Mouse (Mus musculus) left cerebral cortex, adult 2 months (tissue): Measurements from ENCODE around the gene Nrf1. TPM values are rescaled to one million over a fixed set of nuclear protein-coding genes. Genes with fewer than 3 reads are reported as not detected.

Experiments
- DNase-seq, 2 experiments: peaks; one replicate each; pipeline ENCODE4 v3.0.0; 2021 to 2022; ENCODE audit warnings: low spot score in 2 of 2, mixed read lengths in 1 of 2; ENCODE audit errors: extremely low spot score in 1 of 2
- H3K27ac ChIP-seq: fragments of 200-600 bp; 2 replicates; pipeline ENCODE4 v1.8.1; 2022
- H3K4me3 ChIP-seq: fragments of 200-600 bp; 2 replicates; pipeline ENCODE4 v1.8.1; 2022
- CTCF ChIP-seq: fragments of 200-600 bp; IDR thresholded peaks from 2 replicates; pipeline ENCODE4 v1.8.1; 2022; ENCODE audit warnings: antibody characterized with exemption, mild to moderate bottlenecking, moderate library complexity
- intact Hi-C: fragments of 180-260 bp; cut with DNase I; formaldehyde crosslinking; loops from one replicate; pipeline ENCODE4 v1.15.1; 2025
- total RNA-seq, 2 experiments: library from RNA; stranded (reverse); gene quantifications; 2 replicates each; pipeline ENCODE4 v1.2.3; 2021

Gene Nrf1
- total RNA-seq, 2 experiments from 2014 or later = 21.7 to 24.2 TPM

DNA sequence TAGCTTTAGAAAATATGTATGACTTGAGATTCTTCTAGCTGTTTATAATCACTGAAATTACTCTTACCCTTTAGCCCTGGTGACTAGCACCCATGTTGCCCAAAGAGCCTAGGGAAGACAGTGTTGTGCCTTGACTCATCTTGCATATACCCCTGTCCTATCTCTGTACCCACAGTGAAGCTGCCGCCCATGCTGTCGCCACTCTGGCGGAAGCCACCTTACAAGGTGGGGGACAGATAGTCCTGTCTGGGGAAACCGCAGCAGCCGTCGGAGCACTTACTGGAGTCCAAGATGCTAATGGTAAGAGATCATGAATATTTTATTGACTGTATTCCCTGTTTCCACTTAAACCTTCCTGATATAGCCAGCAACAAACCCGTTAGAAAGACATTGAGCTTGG lies 78.3 kb downstream of the Nrf1 start:
- TF ChIP-seq CTCF = no peak
- no peak for DNase-seq
- Histone ChIP-seq H3K27ac (no peak overlapping the region), H3K4me3 (no peak overlapping the region)
- intact Hi-C loops = no loop called here

DNA sequence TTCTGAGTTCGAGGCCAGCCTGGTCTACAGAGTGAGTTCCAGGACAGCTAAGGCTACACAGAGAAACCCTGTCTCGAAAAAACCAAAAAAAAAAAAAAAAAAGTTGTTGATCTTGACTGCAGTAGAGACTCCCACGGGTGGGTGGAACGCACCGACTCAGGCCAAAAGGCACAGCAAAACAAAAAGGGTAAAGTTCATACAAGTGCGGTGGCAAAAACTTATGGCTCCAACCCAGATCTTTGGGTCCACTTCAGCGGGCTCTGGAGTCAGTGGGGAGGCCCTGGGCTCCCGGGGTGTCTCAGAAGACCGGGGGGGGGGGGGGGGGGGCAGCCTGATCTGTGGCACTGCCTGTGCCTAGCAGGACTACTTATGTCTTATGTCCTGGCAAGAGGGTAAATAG lies 79.0 kb downstream of the Nrf1 start:
- no peak for TF ChIP-seq CTCF
- Histone ChIP-seq H3K4me3 (no peak overlapping the region), H3K27ac (no peak overlapping the region)
- intact Hi-C loops = no loop called here
- no peak for DNase-seq

DNA sequence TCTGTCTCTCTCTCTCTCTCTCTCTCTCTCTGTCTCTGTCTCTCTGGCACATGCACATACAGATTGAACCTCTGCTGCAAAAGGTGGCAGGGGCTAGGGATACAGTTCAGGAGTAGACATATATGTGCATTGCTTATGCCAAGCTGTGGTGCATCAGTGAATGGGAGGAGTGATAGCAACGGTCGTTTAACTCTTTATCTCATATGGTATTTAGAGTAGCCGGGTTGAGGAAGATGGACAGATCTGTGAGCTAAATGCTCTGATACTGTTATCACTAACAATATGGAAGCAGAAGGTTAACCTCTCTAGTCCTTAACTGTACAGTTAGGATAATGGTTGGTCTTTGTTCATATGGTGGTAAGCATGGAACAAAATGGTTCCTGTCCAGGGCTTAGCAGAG lies 84.6 kb downstream of the Nrf1 start:
- no peak for TF ChIP-seq CTCF
- H3K4me3 ChIP-seq = no peak overlapping the region
- intact Hi-C loops = no loop called here
- no peak overlapping the region for H3K27ac ChIP-seq
- DNase-seq = no peak

DNA sequence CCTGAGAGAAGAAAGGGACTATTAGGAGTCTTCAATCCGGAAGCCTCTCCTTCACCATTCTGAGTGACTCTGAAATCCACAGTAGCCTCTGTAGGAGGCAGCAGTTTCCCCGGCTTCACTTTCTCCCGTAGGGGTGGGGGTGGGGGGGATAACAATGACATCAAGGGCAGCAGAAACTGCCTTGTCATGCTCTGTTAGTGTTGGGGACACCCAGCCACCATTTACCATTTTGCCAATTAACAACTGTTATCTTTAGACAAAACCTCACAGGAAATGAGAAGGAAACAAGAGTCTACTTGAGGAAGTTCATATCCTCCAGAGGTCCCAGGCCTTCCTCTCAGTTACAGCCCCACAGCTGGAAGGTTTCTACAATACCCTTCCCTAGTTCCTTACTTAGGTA lies 87.8 kb downstream of the Nrf1 start:
- intact Hi-C loops = loop anchor here (5.0 kb wide), 1 partner anchor 62 kb away; no protein-coding TSS in a partner anchor
- no peak overlapping the region for H3K27ac ChIP-seq
- no peak overlapping the region for H3K4me3 ChIP-seq
- TF ChIP-seq CTCF = no peak
- DNase-seq = no peak

DNA sequence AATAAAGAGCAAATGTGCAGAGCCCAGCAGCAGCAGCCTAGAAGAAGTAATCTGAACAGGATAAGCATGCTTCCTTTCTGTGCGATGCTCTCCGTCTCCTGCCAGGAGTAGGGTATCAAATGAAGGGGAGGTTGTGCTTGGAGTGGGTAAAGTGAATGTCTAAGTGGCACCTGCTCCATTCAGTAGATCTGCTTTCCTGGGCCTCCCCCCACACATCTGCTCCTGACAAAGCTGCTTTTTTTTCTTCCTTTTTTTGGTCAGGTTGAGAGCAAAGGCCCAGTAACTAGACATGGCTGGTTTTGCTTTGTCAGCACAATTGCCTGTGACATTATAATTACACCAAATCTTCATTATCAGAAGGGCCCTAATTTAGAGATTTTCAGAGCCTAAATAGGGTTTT lies 89.4 kb downstream of the Nrf1 start:
- intact Hi-C loops = loop anchor here (5.0 kb wide), 1 partner anchor 60 kb away; no protein-coding TSS in a partner anchor
- H3K4me3 ChIP-seq = no peak overlapping the region
- TF ChIP-seq CTCF = no peak
- no peak overlapping the region for H3K27ac ChIP-seq
- no peak for DNase-seq

DNA sequence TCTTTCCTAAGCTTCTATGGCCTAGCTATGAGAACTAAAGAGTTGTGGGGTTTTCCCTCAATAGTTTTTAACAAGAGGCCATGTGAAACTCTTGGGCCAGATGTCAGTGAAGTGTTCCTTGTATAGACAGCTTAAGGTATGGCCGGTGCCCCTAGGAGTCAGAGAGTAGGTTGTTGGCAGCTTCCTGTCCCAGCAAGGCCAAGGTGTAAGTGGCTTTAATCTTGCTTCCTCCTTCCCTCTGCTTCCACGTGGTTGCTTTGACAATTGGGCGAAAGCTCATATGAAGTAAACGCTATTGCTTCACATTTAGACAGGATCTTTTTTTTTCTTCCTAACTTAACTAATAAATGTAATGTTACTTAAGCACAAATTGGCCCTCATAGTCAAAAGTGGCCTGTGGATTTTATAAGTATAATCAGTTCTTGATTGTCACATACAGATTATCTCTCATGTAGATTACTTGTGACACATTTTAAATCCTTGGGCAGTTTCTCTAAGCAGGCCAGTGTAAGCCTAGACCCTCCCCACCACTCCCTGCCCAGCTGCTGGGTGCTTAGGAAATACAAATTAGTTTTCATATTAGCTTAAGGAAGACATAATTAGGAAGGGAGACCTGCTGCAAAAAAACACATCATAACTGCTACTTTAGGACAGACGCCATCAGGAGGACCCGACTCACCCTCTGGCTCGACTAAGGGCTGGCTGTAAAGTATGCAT lies 91.7 kb downstream of the Nrf1 start:
- H3K27ac ChIP-seq = no peak overlapping the region
- no peak for DNase-seq
- intact Hi-C loops = loop anchor here (5.0 kb wide), 1 partner anchor 58 kb away; no protein-coding TSS in a partner anchor
- TF ChIP-seq CTCF = no peak
- H3K4me3 ChIP-seq = no peak overlapping the region

DNA sequence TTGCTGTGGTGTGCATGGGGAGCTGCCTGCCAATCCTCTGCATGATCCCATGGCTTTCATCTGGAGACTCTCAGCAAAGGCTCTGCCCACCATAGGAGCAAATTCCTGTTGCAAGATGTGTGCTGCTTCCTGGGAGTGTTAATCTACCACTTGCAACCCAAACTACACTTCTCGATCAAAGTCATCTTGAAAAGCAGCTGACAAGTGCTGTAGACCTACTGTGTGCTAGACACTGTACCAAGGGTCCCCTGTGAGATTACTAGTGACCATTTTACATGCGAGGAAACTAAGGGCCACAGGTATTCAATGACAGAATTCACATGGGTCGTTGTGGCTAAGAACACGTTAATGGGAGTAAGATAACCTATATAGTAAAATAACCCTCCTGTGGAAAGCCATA lies 95.5 kb downstream of the Nrf1 start:
- TF ChIP-seq CTCF = no peak
- DNase-seq = no peak
- intact Hi-C loops = no loop called here

DNA sequence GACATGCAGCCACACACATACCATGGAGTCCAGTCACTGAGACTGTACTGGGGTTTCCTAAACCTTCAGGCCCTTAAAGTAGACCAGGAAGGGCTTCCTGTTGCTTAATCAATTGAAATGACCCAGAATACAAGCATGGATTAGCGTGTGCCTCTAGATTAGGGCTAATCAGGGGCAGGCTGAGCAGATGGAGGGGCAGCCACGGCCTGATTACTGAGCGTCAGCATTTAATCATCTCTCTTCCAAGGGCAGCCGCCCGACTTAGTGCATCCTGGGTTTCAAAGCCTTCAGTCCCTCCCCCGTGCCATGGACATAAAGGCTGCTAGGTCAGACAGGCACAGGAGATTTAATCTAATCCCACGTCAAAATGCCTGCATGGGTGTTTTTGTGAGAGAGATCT lies 99.3 kb downstream of the Nrf1 start:
- no peak for TF ChIP-seq CTCF
- no peak overlapping the region for H3K4me3 ChIP-seq
- intact Hi-C loops = no loop called here
- DNase-seq = no peak
- H3K27ac ChIP-seq = no peak overlapping the region

More for the DNA sequence above, 95.5 kb downstream of the Nrf1 start:
- Histone ChIP-seq H3K27ac (no peak overlapping the region), H3K4me3 (no peak overlapping the region)

DNA sequence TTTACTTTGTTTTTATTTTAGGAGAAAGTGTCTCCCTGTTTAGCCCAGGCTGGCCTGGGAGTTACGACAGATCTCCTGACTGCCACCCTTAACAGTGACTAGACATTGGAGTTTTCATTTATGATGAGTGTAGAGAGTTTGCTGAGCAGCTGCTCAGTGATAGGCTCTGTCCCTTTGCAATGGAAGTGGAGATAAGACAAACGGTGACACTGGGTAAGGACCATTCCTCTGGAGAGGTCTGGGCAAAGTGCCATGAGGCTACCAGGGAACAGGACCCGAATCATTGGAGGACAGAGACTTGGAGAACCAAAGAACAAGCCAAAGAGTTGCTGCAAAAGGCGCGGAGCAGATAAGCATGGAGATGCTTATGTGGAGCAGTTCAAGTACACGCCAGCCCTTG lies 100.0 kb downstream of the Nrf1 start:
- TF ChIP-seq CTCF = no peak
- intact Hi-C loops = no loop called here
- DNase-seq = no peak

DNA sequence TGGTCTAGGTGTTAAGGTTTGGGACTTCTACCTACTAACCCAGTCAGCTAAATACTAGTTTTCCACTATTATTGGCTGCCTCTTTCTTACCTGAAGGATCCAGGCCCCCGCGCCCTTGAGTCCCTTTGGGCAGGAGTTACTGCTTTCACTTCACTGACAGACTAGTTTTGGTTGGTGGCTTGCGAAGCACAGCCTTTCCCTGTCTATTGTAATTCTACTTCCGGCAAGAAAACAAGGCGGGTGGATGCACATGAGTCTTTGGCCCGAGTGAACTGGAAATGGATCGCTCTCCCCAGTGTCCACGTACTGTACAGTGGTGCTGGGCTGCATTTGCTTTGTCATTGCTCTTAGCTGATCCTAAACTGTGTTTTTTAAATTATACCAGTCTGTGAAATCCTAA lies 102.7 kb downstream of the Nrf1 start:
- TF ChIP-seq CTCF = no peak
- no peak overlapping the region for H3K27ac ChIP-seq
- DNase-seq = no peak
- no peak overlapping the region for H3K4me3 ChIP-seq
- intact Hi-C loops = no loop called here

More for the DNA sequence above, 100.0 kb downstream of the Nrf1 start:
- Histone ChIP-seq H3K4me3 (no peak overlapping the region), H3K27ac (no peak overlapping the region)

DNA sequence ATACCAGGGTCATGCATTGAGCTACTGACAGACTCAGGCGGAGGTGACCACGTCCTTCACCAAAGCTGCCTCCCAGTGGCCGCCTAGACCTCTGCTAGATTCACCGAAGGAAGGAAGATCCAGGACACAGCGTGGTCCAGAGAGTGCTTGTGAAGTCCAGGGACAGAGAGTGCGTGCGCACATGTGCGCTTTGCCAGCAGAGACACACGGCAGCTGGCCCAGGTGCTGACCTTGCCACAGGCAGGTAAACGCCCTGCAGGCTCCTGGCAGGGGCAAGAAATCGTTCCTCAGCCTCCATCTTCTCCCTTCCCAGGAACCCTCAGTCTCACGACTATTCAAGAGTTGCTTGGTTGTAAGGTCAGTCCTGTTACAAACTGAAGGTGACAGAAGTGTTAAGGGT lies 104.4 kb downstream of the Nrf1 start:
- intact Hi-C loops = no loop called here
- no peak for DNase-seq
- no peak for TF ChIP-seq CTCF

DNA sequence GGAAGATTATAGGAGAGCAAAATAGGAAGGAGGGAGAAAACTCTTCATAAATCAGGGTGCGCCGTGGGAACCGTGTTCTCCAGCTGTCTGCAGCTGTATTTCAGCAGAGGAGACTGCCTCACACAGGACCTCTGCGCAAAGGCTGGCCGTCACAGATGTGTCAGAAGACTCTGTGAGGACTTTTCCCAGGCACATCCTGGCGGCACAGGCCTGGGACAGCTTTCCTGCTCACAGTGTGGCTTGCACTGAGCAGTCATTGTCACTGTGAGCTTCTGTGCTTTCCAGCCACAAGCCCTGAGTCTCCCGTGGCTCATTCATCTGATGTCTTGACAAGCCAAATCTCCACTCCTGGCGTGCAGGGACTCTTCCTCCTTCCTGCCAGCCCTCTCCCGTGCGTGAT lies 104.9 kb downstream of the Nrf1 start:
- Histone ChIP-seq H3K27ac (no peak overlapping the region), H3K4me3 (no peak overlapping the region)
- DNase-seq = no peak
- TF ChIP-seq CTCF = no peak
- intact Hi-C loops = no loop called here

More for the DNA sequence above, 104.4 kb downstream of the Nrf1 start:
- Histone ChIP-seq H3K4me3 (no peak overlapping the region), H3K27ac (no peak overlapping the region)

DNA sequence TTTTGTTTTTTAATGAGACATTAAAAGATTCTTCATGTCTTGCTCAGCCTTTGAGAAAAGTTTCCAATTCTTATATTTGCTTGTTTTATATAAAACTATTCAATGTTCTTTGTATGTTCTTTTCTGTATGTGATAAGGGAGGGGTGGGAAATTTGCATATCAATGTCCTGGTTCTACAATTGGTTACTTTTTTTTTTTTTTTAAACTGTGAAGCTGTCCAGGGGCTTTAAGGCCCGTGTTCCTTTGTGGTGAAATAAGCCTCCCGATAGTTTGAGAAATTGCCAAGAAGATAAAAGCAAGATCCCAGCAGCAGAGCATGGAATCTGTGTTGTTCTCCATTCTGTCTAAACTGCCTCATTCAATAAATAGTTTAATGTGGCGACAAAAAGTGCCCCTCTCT lies 105.3 kb downstream of the Nrf1 start:
- no peak for DNase-seq
- Histone ChIP-seq H3K27ac (no peak overlapping the region), H3K4me3 (no peak overlapping the region)
- intact Hi-C loops = no loop called here
- no peak for TF ChIP-seq CTCF
